Mouse (Mus musculus) forebrain, embryonic 16.5 days (tissue): Measurements from ENCODE around the gene Matn1. TPM values are rescaled to one million over a fixed set of nuclear protein-coding genes. Genes with fewer than 3 reads are reported as not detected.

ENCODE experiments used
- ATAC-seq: fragments of 200-750 bp; cut with Nextera tagmentation; 2 replicates; pipeline ENCODE4 v1.8.0; 2017; ENCODE audit warnings: mild to moderate bottlenecking, moderate library complexity
- H3K27ac ChIP-seq: fragments of 300-500 bp; sonication (generic); 2 replicates; pipeline ENCODE4 v1.5.1; 2014; ENCODE audit warnings: low read length, control low read depth
- H3K27me3 ChIP-seq: fragments of 300-500 bp; sonication (generic); replicated peaks from 2 replicates; pipeline ENCODE4 v1.6.1; 2014; ENCODE audit warnings: low read length; ENCODE audit not compliant: control insufficient read depth, insufficient read depth
- H3K36me3 ChIP-seq: fragments of 300-500 bp; sonication (generic); 2 replicates; pipeline ENCODE4 v1.6.1; 2014; ENCODE audit not compliant: control insufficient read depth, insufficient read depth
- H3K4me1 ChIP-seq: fragments of 300-500 bp; sonication (generic); replicated peaks from 2 replicates; pipeline ENCODE4 v1.6.1; 2014; ENCODE audit warnings: low read length; ENCODE audit not compliant: control insufficient read depth, insufficient read depth
- H3K4me2 ChIP-seq: fragments of 300-500 bp; sonication (generic); 2 replicates; pipeline ENCODE4 v1.6.1; 2014; ENCODE audit warnings: mild to moderate bottlenecking, low read length, control low read depth
- H3K4me3 ChIP-seq: fragments of 300-500 bp; sonication (generic); replicated peaks from 2 replicates; pipeline ENCODE4 v1.5.1; 2014; ENCODE audit warnings: mild to moderate bottlenecking, low read length, control low read depth
- H3K9ac ChIP-seq: fragments of 300-500 bp; sonication (generic); replicated peaks from 2 replicates; pipeline ENCODE4 v1.6.1; 2014; ENCODE audit warnings: low read depth, low read length, control low read depth
- H3K9me3 ChIP-seq: fragments of 300-500 bp; sonication (generic); 2 replicates; pipeline ENCODE4 v1.6.1; 2016; ENCODE audit warnings: low read length; ENCODE audit not compliant: control insufficient read depth
- WGBS: fragments of 180-500 bp; shearing (Covaris S2); extraction: QIAGEN DNeasy Blood & Tissue Kit; methylation state at CpG from one replicate; pipeline ENCODE4 v1.1.7; 2014; 5-methylcytosine and 5-hydroxymethylcytosine counted together
- polyA plus RNA-seq: library from polyadenylated mRNA; unstranded; fragments of >200 nt; fragmentation: Nextera tagmentation; extraction: Ambion mirVana; gene quantifications from 2 replicates; pipeline ENCODE4 v1.2.1, GENCODE M21; 2015

Gene Matn1
- polyA plus RNA-seq, 1 experiment from 2014 or later: not detected

- H3K27me3 ChIP-seq: no peaks in the 10 kb centered on the region
- 27% methylated on average over 9 of the region's 9 CpGs for WGBS
- H3K9me3 ChIP-seq: no peaks in the 10 kb centered on the region
- H3K36me3 ChIP-seq: no peaks in the 10 kb centered on the region
- H3K4me2 ChIP-seq: no peak overlapping the region
- H3K9ac ChIP-seq: no peak overlapping the region
- H3K4me3 ChIP-seq: no peak overlapping the region
- no peak for ATAC-seq
- H3K4me1 ChIP-seq: peaks cover 23% of the 10 kb centered on the region
- peak overlapping the region; percentile 41 for H3K27ac ChIP-seq
These were observed 45.0 kb downstream of the Matn1 start for GRCm38 (mm10) chr4:130989146-130989545.

GRCm38 (mm10) chr4:130990966-130991365 is 46.8 kb downstream of the Matn1 start:
- Histone ChIP-seq H3K27ac (no peak overlapping the region), H3K9me3 (no peaks in the 10 kb centered on the region), H3K27me3 (no peaks in the 10 kb centered on the region), H3K4me2 (no peak overlapping the region), H3K36me3 (no peaks in the 10 kb centered on the region), H3K4me3 (no peak overlapping the region), H3K4me1 (peaks cover 10% of the 10 kb centered on the region), H3K9ac (no peak overlapping the region)
- no peak for ATAC-seq
- 95% methylated on average over 5 of the region's 5 CpGs for WGBS

GRCm38 (mm10) chr4:130994556-130994955 is 50.4 kb downstream of the Matn1 start:
- H3K9me3 ChIP-seq: no peaks in the 10 kb centered on the region
- no peaks in the 10 kb centered on the region for H3K27me3 ChIP-seq
- H3K27ac ChIP-seq: no peak overlapping the region
- no peak overlapping the region for H3K9ac ChIP-seq
- H3K4me2 ChIP-seq: no peak overlapping the region
- H3K4me3 ChIP-seq: no peak overlapping the region
- 90% methylated on average over 8 of the region's 8 CpGs for WGBS
- peaks cover 7% of the 10 kb centered on the region for H3K4me1 ChIP-seq
- ATAC-seq: no peak
- no peaks in the 10 kb centered on the region for H3K36me3 ChIP-seq

- peak; percentile 49 for ATAC-seq
- Histone ChIP-seq H3K9me3 (0 out of 2 replicates have a peak, but pooled peaks cover 3% of the 10 kb centered on the region), H3K36me3 (no peaks in the 10 kb centered on the region), H3K4me2 (no peak overlapping the region), H3K27me3 (no peaks in the 10 kb centered on the region), H3K9ac (no peak overlapping the region), H3K4me3 (no peak overlapping the region), H3K4me1 (peaks cover 22% of the 10 kb centered on the region), H3K27ac (peak overlapping the region; percentile 89)
- WGBS: 58% methylated on average over 5 of the region's 5 CpGs
These were observed 55.8 kb downstream of the Matn1 start for GRCm38 (mm10) chr4:130999744-131000527.

GRCm38 (mm10) chr4:131000614-131001178 is 56.5 kb downstream of the Matn1 start:
- peak overlapping the region; percentile 86 for H3K27ac ChIP-seq
- ATAC-seq: peak; percentile 89
- no peak overlapping the region for H3K4me3 ChIP-seq
- WGBS: 33% methylated on average over 15 of the region's 15 CpGs
- H3K9ac ChIP-seq: no peak overlapping the region
- no peaks in the 10 kb centered on the region for H3K36me3 ChIP-seq
- no peak overlapping the region for H3K4me2 ChIP-seq
- peaks cover 22% of the 10 kb centered on the region for H3K4me1 ChIP-seq
- no peaks in the 10 kb centered on the region for H3K27me3 ChIP-seq
- 0 out of 2 replicates have a peak, but pooled peaks cover 3% of the 10 kb centered on the region for H3K9me3 ChIP-seq

Other genes starting within 250 kb of the Matn1 start
- 89.6 and 113 TPM in 2 replicates for gene Sdc3, start 151.8 kb upstream of the Matn1 start, polyA plus RNA-seq
- 18.5 and 23.4 TPM in 2 replicates for gene Laptm5, start 31.3 kb upstream of the Matn1 start, polyA plus RNA-seq